Mouse (Mus musculus) liver, embryonic 16.5 days (tissue): ENCODE results near the gene 4930579G24Rik. TPM values are rescaled to one million over a fixed set of nuclear protein-coding genes. Genes with fewer than 3 reads are reported as not detected.
A peak's percentile ranks its signal among the peaks of the same experiment; 100 is the strongest.

Experiments
- ATAC-seq: fragments of 200-750 bp; cut with Nextera tagmentation; 2 replicates; pipeline ENCODE4 v1.8.0; 2017; ENCODE audit warnings: low read depth, mild to moderate bottlenecking, moderate number of reproducible peaks, moderate library complexity
- H3K27ac ChIP-seq: fragments of 300-500 bp; sonication (generic); 2 replicates; pipeline ENCODE4 v1.5.1; 2014; ENCODE audit warnings: mild to moderate bottlenecking, low read length
- H3K27me3 ChIP-seq: fragments of 300-500 bp; sonication (generic); 2 replicates; pipeline ENCODE4 v1.6.1; 2014; ENCODE audit warnings: low read depth, low read length, mixed read lengths; ENCODE audit not compliant: control insufficient read depth, insufficient read depth
- H3K36me3 ChIP-seq: fragments of 300-500 bp; sonication (generic); 2 replicates; pipeline ENCODE4 v1.6.1; 2014; ENCODE audit warnings: mild to moderate bottlenecking; ENCODE audit not compliant: control insufficient read depth, insufficient read depth
- H3K4me1 ChIP-seq: fragments of 300-500 bp; sonication (generic); 2 replicates; pipeline ENCODE4 v1.6.1; 2014; ENCODE audit warnings: low read depth, low read length, mixed read lengths; ENCODE audit not compliant: control insufficient read depth
- H3K4me2 ChIP-seq: fragments of 300-500 bp; sonication (generic); 2 replicates; pipeline ENCODE4 v1.6.1; 2014; ENCODE audit warnings: low read depth, low read length, mixed read lengths
- H3K4me3 ChIP-seq: fragments of 300-500 bp; sonication (generic); 2 replicates; pipeline ENCODE4 v1.5.1; 2014; ENCODE audit warnings: low read depth, mild to moderate bottlenecking, low read length
- H3K9ac ChIP-seq: fragments of 300-500 bp; sonication (generic); 2 replicates; pipeline ENCODE4 v1.6.1; 2014; ENCODE audit warnings: low read depth, low read length
- H3K9me3 ChIP-seq: fragments of 300-500 bp; sonication (generic); replicated peaks from 2 replicates; pipeline ENCODE4 v1.6.1; 2016; ENCODE audit warnings: low read length; ENCODE audit not compliant: control insufficient read depth
- WGBS: fragments of 180-500 bp; shearing (Covaris S2); extraction: QIAGEN DNeasy Blood & Tissue Kit; methylation state at CpG from one replicate; pipeline ENCODE4 v1.1.7; 2014; ENCODE audit not compliant: insufficient replicate concordance; 5-methylcytosine and 5-hydroxymethylcytosine counted together
- polyA plus RNA-seq: library from polyadenylated mRNA; unstranded; fragments of >200 nt; fragmentation: Nextera tagmentation; extraction: Ambion mirVana; gene quantifications from 2 replicates; pipeline ENCODE4 v1.2.1, GENCODE M21; 2015

4930579G24Rik gene
- polyA plus RNA-seq, 1 experiment from 2014 or later = 13.1 TPM

DNA sequence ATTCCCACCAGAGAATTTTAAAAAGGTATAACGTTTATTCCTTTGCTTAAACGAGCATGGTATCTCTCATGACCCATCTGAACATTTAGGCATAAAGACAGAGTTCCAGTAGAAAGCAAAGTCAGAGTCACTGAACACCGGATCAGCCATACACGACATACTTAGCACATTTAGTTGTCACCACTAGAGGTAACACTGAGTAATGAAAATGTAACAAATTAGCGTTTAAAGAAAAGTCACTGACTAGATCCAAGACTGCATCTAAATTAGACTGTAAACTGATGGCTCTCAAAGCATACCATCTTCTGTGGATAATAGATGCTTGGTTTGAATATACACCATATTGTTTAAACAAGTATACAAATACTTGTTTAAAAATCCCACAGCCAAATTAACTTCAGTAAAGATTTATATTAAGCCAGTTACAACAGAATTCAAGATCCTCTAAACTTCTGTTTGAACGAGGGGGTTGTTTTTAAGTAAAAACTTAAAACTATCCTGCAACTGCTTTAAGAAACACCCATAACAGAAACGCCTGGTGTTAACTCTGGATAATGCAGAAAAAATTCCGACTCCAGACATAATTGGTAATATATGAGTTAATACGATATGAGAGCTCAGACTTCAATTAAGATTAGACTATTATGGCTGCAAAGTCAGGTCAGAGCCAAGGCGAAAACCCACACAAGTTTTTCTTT is 1.2 kb upstream of the 4930579G24Rik start:
- peaks cover 9% of the 10 kb centered on the region for H3K4me1 ChIP-seq
- peak overlapping the region; percentile 91 for H3K4me3 ChIP-seq
- 9% methylated on average over 10 of the region's 10 CpGs for WGBS
- no peaks in the 10 kb centered on the region for H3K27me3 ChIP-seq
- no peak for ATAC-seq
- no peaks in the 10 kb centered on the region for H3K9me3 ChIP-seq
- peak overlapping the region; percentile 74 for H3K4me2 ChIP-seq
- H3K9ac ChIP-seq = peak overlapping the region; percentile 76
- H3K27ac ChIP-seq = peak overlapping the region; percentile 90
- H3K36me3 ChIP-seq = peaks cover 12% of the 10 kb centered on the region

DNA sequence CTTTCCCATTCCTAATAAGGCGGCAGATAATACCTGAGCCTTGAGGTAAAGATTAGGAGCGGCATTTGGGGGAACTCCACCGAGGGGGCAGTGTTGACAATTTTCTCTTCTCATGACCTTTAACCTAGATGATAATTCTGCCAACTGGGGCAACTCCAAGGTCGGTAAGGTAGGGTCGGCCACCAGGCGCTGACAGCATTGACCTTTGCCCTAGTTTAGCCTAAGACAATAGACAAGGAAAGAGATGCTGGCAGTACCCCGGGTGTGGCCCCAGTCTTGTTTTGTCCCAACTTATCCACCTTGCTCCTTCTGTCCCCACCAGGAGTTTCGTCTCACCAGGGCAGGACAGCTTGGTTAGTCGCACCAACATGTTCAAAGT is 708 bp upstream of the 4930579G24Rik start:
- peak overlapping the region; percentile 76 for H3K9ac ChIP-seq
- H3K27ac ChIP-seq = peak overlapping the region; percentile 90
- H3K9me3 ChIP-seq = no peaks in the 10 kb centered on the region
- peak; percentile 1 for ATAC-seq
- H3K27me3 ChIP-seq = no peaks in the 10 kb centered on the region
- peak overlapping the region; percentile 91 for H3K4me3 ChIP-seq
- WGBS = under 1% methylated on average over 9 of the region's 9 CpGs
- peak overlapping the region; percentile 74 for H3K4me2 ChIP-seq
- H3K4me1 ChIP-seq = peaks cover 9% of the 10 kb centered on the region
- H3K36me3 ChIP-seq = peaks cover 15% of the 10 kb centered on the region

DNA sequence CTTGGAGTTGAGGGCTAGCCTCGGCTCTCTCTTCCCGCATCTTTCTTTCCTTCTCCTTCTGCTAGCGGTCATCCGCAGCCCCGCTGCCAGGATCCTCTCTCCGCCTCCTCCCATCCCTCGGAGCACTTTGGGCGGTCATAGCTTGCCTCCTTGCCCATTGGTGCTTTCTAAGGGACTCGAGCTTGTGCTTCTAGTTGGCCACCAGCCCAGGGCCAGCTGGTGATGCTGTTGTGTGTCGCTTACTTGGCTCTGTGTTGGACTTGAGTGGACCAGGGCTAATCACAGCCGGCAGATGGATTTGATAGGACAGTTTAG is 494 bp downstream of the 4930579G24Rik start, which contains the start of gene Etfdh:
TSS of gene Etfdh (minus strand) at position 85 of the 315 bp plus-strand sequence.
- Histone ChIP-seq H3K4me1 (peaks cover 9% of the 10 kb centered on the region), H3K9ac (peak within 1 kb of the TSS; percentile 93), H3K4me2 (peak within 1 kb of the TSS; percentile 89), H3K27me3 (no peaks in the 10 kb centered on the region), H3K4me3 (peak within 1 kb of the TSS; percentile 91), H3K36me3 (peaks cover 22% of the 10 kb centered on the region), H3K9me3 (no peaks in the 10 kb centered on the region; the same call in 1 of the 2 replicates), H3K27ac (peak within 1 kb of the TSS; percentile 90)
- peak; percentile 20 for ATAC-seq
- 2% methylated on average over 11 of the region's 11 CpGs for WGBS

DNA sequence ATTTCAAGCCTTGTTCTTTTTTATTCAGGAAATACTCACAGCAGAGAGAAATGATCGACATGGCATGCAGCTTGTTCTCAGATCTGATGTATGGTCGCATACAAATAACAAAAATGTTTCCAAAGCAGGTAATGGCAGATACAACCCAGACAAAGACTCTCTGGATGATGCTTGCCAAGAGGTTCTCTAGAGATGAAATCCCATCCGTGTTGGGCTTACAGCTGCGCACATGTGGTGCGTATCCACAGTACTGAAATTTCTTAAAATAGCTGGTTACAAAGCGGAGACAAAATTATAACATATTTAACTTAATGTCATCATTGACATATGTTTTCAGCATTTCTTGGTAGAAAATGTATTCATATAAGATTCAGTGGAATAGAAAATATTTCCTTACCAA is 23.2 kb downstream of the 4930579G24Rik start:
- WGBS = 78% methylated on average over 6 of the region's 6 CpGs
- ATAC-seq = no peak
- Histone ChIP-seq H3K4me2 (no peak overlapping the region), H3K36me3 (no peaks in the 10 kb centered on the region), H3K4me3 (no peak overlapping the region), H3K27ac (no peak overlapping the region), H3K4me1 (no peaks in the 10 kb centered on the region), H3K27me3 (no peaks in the 10 kb centered on the region), H3K9ac (no peak overlapping the region), H3K9me3 (no peaks in the 10 kb centered on the region)

DNA sequence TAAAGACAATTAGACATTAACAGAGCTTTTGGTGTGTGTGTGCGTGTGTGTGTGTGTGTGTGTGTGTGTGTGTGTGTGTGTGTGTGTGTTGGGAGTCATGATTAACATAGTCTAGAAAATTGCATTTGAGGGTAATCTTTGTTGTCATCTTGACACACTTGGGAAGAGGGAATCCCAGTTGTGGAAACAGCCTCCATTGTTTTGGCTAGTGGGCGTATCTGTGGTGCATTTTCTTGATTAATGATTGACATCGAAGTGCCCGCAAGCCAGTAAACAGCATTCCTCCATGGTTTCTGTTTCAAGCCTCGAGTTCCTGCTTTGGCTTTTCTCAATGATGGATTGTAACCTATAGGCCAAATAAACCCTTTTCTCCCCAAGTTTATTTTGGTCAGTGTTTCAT is 27.8 kb downstream of the 4930579G24Rik start:
- no peaks in the 10 kb centered on the region for H3K36me3 ChIP-seq
- no peak overlapping the region for H3K4me2 ChIP-seq
- H3K9ac ChIP-seq = no peak overlapping the region
- H3K9me3 ChIP-seq = no peaks in the 10 kb centered on the region
- WGBS = 31% methylated on average over 5 of the region's 5 CpGs
- H3K4me3 ChIP-seq = no peak overlapping the region
- H3K27ac ChIP-seq = no peak overlapping the region
- ATAC-seq = no peak
- no peaks in the 10 kb centered on the region for H3K4me1 ChIP-seq
- no peaks in the 10 kb centered on the region for H3K27me3 ChIP-seq

DNA sequence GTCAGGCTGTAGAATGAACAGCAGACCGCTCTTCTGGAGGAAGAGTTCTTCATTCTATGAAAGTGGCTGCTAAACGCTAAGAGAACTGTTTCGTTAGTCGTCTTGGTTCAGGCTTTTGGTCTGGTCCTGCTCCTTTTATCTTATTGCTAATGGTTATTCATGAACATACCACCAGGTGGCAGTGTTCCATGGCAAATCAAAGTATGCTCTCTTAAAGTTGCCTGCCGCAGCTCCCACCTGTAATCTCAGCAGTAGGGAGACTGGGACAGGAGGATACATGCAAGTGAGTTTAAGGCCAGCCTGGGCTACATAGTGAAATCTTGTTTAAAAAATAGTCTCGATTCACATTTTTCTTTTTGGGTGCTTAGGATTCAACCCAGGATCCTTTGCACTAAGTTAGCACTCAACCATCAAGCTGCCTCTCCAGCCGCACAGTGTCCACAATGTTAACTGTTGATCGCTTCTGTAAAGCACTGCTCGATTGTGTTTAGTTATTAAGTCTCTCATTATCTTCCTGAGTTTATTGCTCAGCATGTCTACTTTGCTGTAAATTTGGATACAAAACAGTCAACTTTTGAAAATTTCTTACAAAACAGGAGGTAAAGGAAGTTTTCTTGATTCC is 36.0 kb downstream of the 4930579G24Rik start:
- no peaks in the 10 kb centered on the region for H3K36me3 ChIP-seq
- WGBS = 34% methylated on average over 9 of the region's 9 CpGs
- no peaks in the 10 kb centered on the region for H3K9me3 ChIP-seq
- H3K27ac ChIP-seq = no peak overlapping the region
- H3K4me3 ChIP-seq = no peak overlapping the region
- H3K9ac ChIP-seq = no peak overlapping the region
- no peak overlapping the region for H3K4me2 ChIP-seq
- H3K27me3 ChIP-seq = no peaks in the 10 kb centered on the region
- H3K4me1 ChIP-seq = no peaks in the 10 kb centered on the region
- ATAC-seq = no peak

DNA sequence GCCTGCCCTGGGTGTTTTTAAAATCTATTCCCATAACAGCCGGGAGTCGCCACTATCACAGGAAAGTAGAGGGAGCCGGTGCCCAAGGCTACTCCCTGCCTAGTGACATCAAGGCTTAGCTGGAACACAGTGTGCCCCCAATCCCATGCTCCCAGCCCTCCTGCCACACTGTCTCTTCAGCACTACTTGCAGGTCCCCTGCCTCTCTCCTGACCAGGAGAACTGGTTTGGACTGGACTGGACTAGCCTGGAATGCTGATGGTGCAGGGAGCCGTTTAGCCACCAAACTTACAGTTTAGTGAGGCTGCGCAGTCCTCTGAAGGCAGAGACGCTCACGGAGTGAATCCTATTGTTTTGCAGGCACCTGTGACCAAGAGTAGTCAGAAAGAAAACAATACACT is 41.7 kb downstream of the 4930579G24Rik start:
- no peak overlapping the region for H3K9ac ChIP-seq
- no peak for ATAC-seq
- H3K27me3 ChIP-seq = no peaks in the 10 kb centered on the region
- no peaks in the 10 kb centered on the region for H3K4me1 ChIP-seq
- H3K4me2 ChIP-seq = no peak overlapping the region
- no peaks in the 10 kb centered on the region for H3K9me3 ChIP-seq
- no peak overlapping the region for H3K4me3 ChIP-seq
- H3K27ac ChIP-seq = no peak overlapping the region
- no peaks in the 10 kb centered on the region for H3K36me3 ChIP-seq
- WGBS = 68% methylated on average over 7 of the region's 7 CpGs

DNA sequence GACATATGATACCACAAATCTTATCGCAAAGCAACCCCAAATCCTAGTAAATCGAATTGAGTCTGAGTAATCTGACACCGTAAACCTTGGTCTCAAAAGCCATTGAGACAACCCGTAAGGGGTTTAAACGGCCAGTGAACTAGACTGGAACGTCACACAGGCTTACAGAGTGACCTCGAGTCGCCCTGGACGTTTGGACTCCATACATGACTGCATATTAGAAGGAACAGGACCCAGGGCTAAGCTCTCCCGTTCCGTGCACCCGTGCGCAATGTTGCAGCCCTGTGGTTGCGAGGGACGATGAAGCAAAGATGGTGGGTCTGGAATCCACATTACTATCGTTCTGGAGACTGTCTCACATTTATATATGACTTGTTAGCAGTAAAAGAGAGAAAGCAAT is 43.3 kb downstream of the 4930579G24Rik start:
- Histone ChIP-seq H3K36me3 (no peaks in the 10 kb centered on the region), H3K9ac (no peak overlapping the region), H3K27ac (no peak overlapping the region), H3K4me1 (no peaks in the 10 kb centered on the region), H3K9me3 (no peaks in the 10 kb centered on the region), H3K27me3 (no peaks in the 10 kb centered on the region), H3K4me2 (no peak overlapping the region), H3K4me3 (no peak overlapping the region)
- ATAC-seq = no peak
- WGBS = 74% methylated on average over 16 of the region's 16 CpGs

DNA sequence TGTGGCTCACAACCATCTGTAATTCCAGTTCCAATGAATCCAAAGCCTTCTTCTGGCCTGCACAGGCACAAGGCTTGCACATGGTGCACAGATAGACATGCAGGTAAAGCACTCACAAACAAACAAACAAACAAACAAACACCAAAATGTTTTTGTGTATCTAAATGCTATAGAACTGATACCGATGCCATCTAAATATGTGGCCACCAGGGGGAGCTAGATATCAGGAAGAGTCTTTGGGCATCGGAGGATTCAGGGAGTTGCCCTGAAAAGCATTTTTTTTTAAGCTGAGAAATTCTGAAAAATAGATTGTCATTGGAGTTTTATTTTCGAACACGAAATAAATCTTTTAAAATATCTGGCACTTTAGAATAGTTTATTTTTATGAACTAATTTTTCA is 44.2 kb downstream of the 4930579G24Rik start:
- H3K36me3 ChIP-seq = no peaks in the 10 kb centered on the region
- 8% methylated on average over 4 of the region's 4 CpGs for WGBS
- H3K9ac ChIP-seq = no peak overlapping the region
- H3K9me3 ChIP-seq = no peaks in the 10 kb centered on the region
- no peak for ATAC-seq
- no peak overlapping the region for H3K4me2 ChIP-seq
- no peak overlapping the region for H3K4me3 ChIP-seq
- H3K4me1 ChIP-seq = no peaks in the 10 kb centered on the region
- no peak overlapping the region for H3K27ac ChIP-seq
- no peaks in the 10 kb centered on the region for H3K27me3 ChIP-seq
